Mouse (Mus musculus) embryonic facial prominence, embryonic 15.5 days (tissue): ENCODE results near the gene Cfap46. TPM values are rescaled to one million over a fixed set of nuclear protein-coding genes. Genes with fewer than 3 reads are reported as not detected.
A peak's percentile ranks its signal among the peaks of the same experiment; 100 is the strongest.

ENCODE experiments used
- ATAC-seq: fragments of 200-750 bp; cut with Nextera tagmentation; 2 replicates; pipeline ENCODE4 v1.8.0; 2017; ENCODE audit warnings: low read depth, moderate TSS enrichment; ENCODE audit not compliant: insufficient number of reproducible peaks, low FRiP score, low TSS enrichment
- H3K27ac ChIP-seq: fragments of 300-500 bp; sonication (generic); replicated peaks from 2 replicates; pipeline ENCODE4 v1.5.1; 2015; ENCODE audit warnings: mild to moderate bottlenecking, inconsistent platforms
- H3K27me3 ChIP-seq: fragments of 300-500 bp; sonication (generic); 2 replicates; pipeline ENCODE4 v1.6.1; 2015; ENCODE audit warnings: inconsistent platforms
- H3K36me3 ChIP-seq: fragments of 300-500 bp; sonication (generic); 2 replicates; pipeline ENCODE4 v1.6.1; 2015; ENCODE audit warnings: mild to moderate bottlenecking, inconsistent platforms
- H3K4me1 ChIP-seq: fragments of 300-500 bp; sonication (generic); 2 replicates; pipeline ENCODE4 v1.6.1; 2015; ENCODE audit warnings: inconsistent platforms
- H3K4me2 ChIP-seq: fragments of 300-500 bp; sonication (generic); replicated peaks from 2 replicates; pipeline ENCODE4 v1.6.1; 2015; ENCODE audit warnings: mild to moderate bottlenecking, inconsistent platforms
- H3K4me3 ChIP-seq: fragments of 300-500 bp; sonication (generic); replicated peaks from 2 replicates; pipeline ENCODE4 v1.5.1; 2015; ENCODE audit warnings: mild to moderate bottlenecking, inconsistent platforms
- H3K9ac ChIP-seq: fragments of 300-500 bp; sonication (generic); 2 replicates; pipeline ENCODE4 v1.6.1; 2015; ENCODE audit warnings: inconsistent platforms
- H3K9me3 ChIP-seq: fragments of 300-500 bp; sonication (generic); replicated peaks from 2 replicates; pipeline ENCODE4 v1.6.1; 2016; ENCODE audit warnings: inconsistent platforms
- WGBS: fragments of 180-500 bp; shearing (Covaris S2); methylation state at CpG from one replicate; pipeline ENCODE4 v1.1.7; 2015; 5-methylcytosine and 5-hydroxymethylcytosine counted together
- polyA plus RNA-seq: library from polyadenylated mRNA; unstranded; fragments of >200 nt; fragmentation: Nextera tagmentation; extraction: Ambion mirVana; gene quantifications from 2 replicates; pipeline ENCODE4 v1.2.1, GENCODE M21; 2015

Gene Cfap46
- polyA plus RNA-seq, 1 experiment from 2014 or later, result 3.7 TPM

DNA sequence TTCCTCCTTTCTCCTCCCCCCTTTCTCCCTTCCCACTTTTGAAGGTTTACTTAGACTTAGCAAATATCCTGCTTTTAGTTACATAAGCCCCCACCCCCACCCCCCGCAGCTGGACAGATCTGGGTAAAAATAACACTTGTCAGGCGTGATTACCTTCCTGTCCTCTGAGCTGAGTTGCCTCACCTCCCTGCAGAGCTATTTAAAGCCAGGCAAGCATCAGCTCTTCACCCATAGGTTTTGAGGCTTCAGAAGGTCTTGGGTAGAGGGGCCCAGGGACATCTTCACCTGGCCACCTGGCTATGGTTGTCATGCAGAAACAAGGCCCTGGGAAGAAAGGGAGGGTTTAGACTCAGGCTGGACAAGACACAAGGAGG, 20.2 kb upstream of the Cfap46 start:
- ATAC-seq, result no peak

DNA sequence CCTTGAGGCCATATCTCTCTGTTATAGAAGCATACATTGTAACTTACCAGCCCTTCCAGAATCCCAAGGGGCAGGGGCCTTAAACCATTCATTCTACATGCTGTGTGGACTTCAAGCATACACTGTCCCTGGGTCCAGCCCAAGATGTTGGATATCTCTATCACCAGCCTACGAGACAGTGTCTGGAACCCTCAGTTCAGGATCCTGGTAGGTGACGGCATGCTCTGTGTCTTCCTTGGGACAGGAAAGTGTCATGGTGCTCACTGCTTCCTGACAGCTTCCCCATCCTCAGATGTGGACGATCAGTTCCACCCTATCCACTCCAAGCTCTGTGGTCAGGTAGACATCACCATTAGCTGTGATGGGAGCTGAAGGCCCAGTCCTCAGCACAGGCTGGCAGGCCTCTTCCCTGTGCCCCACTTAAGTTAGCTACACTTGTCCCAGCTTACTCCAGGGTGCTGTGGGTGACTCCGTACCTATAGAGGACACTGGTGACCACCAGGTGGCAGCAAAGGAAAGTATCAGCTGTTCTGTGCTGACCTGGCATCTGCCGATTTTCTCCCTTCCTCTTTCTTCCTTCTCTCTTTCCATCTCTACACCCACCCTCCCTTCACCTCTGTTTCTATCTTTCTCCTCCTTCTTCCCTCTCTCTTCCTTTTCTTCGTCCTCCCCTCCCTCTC, 19.7 kb upstream of the Cfap46 start:
- H3K9me3 ChIP-seq, result no peaks in the 10 kb centered on the region
- peak; percentile 70; the same call in 1 of the 2 replicates for ATAC-seq
- 32% methylated on average over 6 of the region's 6 CpGs for WGBS

More for the DNA sequence above, 20.2 kb upstream of the Cfap46 start:
- WGBS, result 16% methylated on average over 2 of the region's 2 CpGs
- H3K4me3 ChIP-seq, result no peak overlapping the region
- no peak overlapping the region for H3K4me2 ChIP-seq
- H3K9ac ChIP-seq, result no peak overlapping the region
- no peaks in the 10 kb centered on the region for H3K9me3 ChIP-seq
- H3K27me3 ChIP-seq, result peaks cover 3% of the 10 kb centered on the region; the same call in 1 of the 2 replicates
- H3K4me1 ChIP-seq, result no peaks in the 10 kb centered on the region
- H3K36me3 ChIP-seq, result no peaks in the 10 kb centered on the region
- no peak overlapping the region for H3K27ac ChIP-seq

DNA sequence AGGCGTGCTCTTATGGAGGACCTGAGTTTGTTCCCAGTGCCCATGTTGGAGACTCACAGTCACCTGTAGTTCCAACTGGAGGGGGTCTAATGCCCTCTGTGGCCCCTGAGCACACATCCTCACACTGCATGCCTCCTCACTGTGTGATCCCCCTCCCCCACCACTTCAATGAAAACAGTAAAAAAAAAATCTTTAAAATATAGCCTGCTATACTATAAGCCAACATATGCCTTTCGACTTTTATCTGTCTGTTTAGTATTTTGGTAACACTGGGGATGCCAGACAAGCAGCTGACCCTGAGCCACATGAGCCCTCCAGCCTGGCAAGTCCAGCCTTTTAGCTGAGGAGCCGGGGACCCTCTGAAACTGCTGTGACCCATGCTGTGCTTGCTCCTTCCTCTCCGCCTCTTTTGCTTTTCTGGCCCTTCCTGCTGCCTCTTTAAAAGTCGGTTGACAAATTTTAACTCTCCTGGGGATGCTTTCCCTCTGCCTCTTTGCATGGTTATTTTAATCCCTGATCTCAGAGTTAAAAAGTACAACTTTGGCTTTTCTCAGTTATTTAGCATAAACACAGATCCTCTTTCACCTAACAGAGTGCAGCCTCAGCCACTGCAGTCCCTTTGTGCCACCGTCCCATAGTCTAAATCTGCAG, 18.2 kb upstream of the Cfap46 start:
- Histone ChIP-seq H3K27ac (no peak overlapping the region), H3K9ac (no peak overlapping the region), H3K4me1 (no peaks in the 10 kb centered on the region), H3K4me2 (no peak overlapping the region), H3K27me3 (peaks cover 3% of the 10 kb centered on the region; the same call in 1 of the 2 replicates), H3K36me3 (no peaks in the 10 kb centered on the region), H3K9me3 (no peaks in the 10 kb centered on the region), H3K4me3 (no peak overlapping the region)
- no peak for ATAC-seq
- 29% methylated on average over 6 of the region's 6 CpGs for WGBS

More for the DNA sequence above, 19.7 kb upstream of the Cfap46 start:
- Histone ChIP-seq H3K36me3 (no peaks in the 10 kb centered on the region), H3K4me2 (no peak overlapping the region), H3K9ac (no peak overlapping the region), H3K4me1 (no peaks in the 10 kb centered on the region), H3K27me3 (peaks cover 3% of the 10 kb centered on the region; the same call in 1 of the 2 replicates), H3K27ac (no peak overlapping the region), H3K4me3 (no peak overlapping the region)

DNA sequence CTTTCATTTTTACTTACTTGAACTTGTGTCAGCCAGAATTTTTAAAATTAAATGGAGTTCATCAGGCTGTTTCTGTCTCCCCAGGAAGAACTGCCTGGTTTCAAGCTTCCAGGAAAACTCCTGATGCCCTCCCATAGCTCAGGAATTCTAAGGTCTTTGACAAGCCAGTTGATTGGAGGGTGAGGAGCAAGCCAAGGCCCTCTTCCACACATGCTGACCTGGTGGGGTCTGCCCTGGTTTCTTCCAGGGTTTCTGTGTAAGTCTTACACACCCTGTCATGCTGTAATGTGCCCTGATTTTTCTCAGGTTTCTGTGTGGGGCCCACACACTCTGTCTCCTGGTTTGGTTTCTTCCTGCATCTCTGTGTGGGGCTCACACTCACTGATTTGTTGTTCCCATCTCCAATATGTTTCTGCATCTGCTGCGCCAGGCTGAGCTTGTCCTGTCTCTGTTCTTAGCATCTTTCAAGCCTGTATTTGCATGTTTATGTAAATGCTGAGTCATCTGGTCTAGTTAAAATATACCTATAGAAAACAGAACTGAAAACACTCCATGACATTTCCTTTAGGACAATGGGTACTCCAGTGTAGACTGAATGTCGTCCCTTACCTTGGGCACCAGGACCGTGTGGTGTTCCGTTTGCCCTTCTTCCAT, 9.2 kb upstream of the Cfap46 start:
- Histone ChIP-seq H3K9me3 (no peaks in the 10 kb centered on the region), H3K4me1 (no peaks in the 10 kb centered on the region), H3K27ac (no peak overlapping the region), H3K4me3 (no peak overlapping the region), H3K27me3 (no peaks in the 10 kb centered on the region), H3K36me3 (no peaks in the 10 kb centered on the region), H3K9ac (no peak overlapping the region), H3K4me2 (no peak overlapping the region)
- no peak for ATAC-seq
- 87% methylated on average over 4 of the region's 4 CpGs for WGBS

DNA sequence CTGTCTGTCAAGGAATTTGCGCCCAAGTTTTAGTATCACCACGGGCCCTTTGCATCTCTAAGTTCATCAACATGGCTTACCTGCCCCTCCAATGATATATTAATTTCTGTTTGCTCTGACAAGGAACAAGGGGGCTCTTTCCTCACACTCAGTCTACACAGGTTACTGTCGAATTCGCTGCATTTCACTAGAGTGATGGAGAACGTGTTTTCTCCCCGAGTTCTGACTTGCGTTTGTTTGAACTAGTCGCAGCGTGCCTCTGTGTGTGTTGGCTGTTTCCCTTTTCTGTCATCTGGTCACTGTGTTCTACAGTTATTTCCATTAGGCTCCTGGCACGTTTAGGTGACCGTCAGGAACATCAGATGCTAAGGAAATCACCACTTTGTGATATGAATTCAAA, 8.6 kb upstream of the Cfap46 start:
- Histone ChIP-seq H3K36me3 (no peaks in the 10 kb centered on the region), H3K9ac (no peak overlapping the region), H3K27me3 (no peaks in the 10 kb centered on the region), H3K9me3 (no peaks in the 10 kb centered on the region), H3K4me3 (no peak overlapping the region), H3K4me2 (no peak overlapping the region), H3K27ac (no peak overlapping the region), H3K4me1 (no peaks in the 10 kb centered on the region)
- 68% methylated on average over 11 of the region's 11 CpGs for WGBS
- no peak for ATAC-seq

DNA sequence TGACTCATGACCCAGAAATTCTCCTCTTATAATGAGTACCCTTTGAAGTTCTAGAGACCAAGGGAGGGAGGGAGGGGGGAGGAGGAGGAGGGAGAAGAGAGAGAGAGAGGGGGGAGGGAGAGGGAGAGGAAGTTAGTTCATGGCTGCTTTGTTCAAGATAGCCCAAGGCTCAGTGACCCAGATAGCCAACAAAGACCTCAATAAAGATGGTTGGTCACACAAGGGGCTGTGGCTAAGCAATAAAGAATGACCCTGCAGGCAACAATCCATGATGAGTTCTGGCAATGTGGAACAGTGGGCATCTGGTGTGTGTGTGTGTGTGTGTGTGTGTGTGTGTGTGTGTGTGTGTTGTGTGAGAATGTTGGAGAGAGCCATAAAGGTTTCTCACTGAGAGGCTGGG, 1.7 kb upstream of the Cfap46 start:
- ATAC-seq, result no peak
- no peaks in the 10 kb centered on the region for H3K9me3 ChIP-seq
- H3K36me3 ChIP-seq, result no peaks in the 10 kb centered on the region

DNA sequence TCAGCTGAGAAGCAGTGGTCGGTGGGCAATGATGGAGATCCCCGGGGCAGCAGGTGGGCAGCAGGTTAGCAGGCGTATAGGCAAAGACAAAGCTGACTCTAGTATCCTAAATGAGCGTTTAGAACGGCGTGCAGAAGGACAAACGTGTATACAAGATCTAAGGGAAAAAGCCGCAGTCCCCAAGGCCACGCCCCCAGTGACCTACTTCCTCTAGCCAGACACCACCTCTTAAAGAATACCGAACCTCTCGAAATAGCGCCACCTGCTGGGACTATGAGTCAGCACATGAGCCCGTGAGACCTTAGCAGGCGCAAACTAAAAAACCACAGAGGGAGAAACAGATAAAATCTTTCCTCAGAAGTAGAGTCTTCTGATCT, 924 bp upstream of the Cfap46 start:
- peak overlapping the region; percentile 56 for H3K4me3 ChIP-seq
- peak overlapping the region; percentile 89 for H3K4me2 ChIP-seq
- under 1% methylated on average over 14 of the region's 14 CpGs for WGBS
- H3K4me1 ChIP-seq, result peaks cover 10% of the 10 kb centered on the region; the same call in 1 of the 2 replicates
- no peaks in the 10 kb centered on the region for H3K9me3 ChIP-seq
- peak overlapping the region; percentile 39; the same call in 1 of the 2 replicates for H3K9ac ChIP-seq
- 0 out of 2 replicates have a peak, but pooled peaks cover 4% of the 10 kb centered on the region for H3K27me3 ChIP-seq
- no peaks in the 10 kb centered on the region for H3K36me3 ChIP-seq
- H3K27ac ChIP-seq, result peak overlapping the region; percentile 28; the same call in 1 of the 2 replicates
- peak; percentile 82 for ATAC-seq

More for the DNA sequence above, 1.7 kb upstream of the Cfap46 start:
- H3K4me1 ChIP-seq, result peaks cover 10% of the 10 kb centered on the region; the same call in 1 of the 2 replicates
- no peak overlapping the region for H3K4me3 ChIP-seq
- no peak overlapping the region for H3K9ac ChIP-seq
- no peak overlapping the region for H3K4me2 ChIP-seq
- no peak overlapping the region for H3K27ac ChIP-seq
- 0 out of 2 replicates have a peak, but pooled peaks cover 4% of the 10 kb centered on the region for H3K27me3 ChIP-seq

DNA sequence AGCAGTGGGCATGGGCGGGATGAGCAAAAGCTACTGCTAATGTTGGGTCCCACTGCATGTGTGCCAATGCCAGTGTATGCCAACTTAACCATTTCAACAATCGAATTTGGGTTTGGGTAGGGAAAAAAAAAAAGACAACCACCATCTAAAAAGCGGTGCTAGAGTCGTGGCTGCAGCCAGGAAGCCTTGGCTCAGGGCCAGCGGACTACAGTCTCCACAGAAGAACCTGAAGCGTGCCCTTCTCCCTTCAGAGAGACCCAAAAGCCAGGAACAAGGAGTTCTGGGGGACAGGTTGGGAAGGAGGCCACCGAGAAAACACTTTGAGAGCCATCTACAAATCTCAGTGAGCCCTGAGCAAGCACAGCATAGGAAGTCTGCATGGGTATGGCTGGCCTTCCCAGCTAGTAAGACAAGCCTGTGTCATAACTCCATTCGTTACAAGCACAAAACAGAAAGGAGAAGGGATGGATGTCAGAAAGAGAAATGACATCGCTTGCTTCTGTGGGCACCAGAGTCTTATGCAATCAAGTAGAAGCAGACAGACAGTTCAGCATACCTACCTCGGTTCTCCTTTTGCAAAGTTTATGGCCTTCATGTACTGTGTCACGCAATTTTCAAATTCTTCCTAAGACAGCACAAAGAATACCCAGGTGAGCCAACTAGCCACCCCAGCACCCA, 1.6 kb downstream of the Cfap46 start:
- Histone ChIP-seq H3K4me2 (no peak overlapping the region), H3K4me3 (no peak overlapping the region), H3K36me3 (no peaks in the 10 kb centered on the region), H3K27me3 (0 out of 2 replicates have a peak, but pooled peaks cover 4% of the 10 kb centered on the region), H3K9me3 (no peaks in the 10 kb centered on the region), H3K27ac (no peak overlapping the region), H3K9ac (no peak overlapping the region), H3K4me1 (peaks cover 10% of the 10 kb centered on the region; the same call in 1 of the 2 replicates)
- 75% methylated on average over 11 of the region's 11 CpGs for WGBS
- ATAC-seq, result no peak

DNA sequence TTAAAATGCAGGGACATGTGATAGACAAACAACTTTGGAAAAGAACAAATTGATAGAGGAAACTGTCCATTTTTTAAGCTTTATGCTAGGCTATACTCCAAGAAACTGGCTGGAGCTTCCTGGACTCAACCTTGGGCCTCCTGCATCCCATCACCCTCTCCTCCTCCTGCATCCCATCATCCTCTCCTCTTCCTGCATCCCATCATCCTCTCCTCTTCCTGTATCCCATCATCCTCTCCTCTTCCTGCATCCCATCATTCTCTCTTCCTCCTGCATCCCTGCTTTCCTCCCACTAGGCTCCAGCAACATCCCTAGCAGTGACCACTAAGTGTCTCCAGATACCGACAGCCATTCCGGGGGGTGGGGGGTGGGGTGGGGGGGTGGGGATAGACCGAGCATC, 7.2 kb downstream of the Cfap46 start:
- no peaks in the 10 kb centered on the region for H3K4me1 ChIP-seq
- H3K4me2 ChIP-seq, result no peak overlapping the region
- H3K4me3 ChIP-seq, result no peak overlapping the region
- 0 out of 2 replicates have a peak, but pooled peaks cover 4% of the 10 kb centered on the region for H3K27me3 ChIP-seq
- no peak overlapping the region for H3K27ac ChIP-seq
- H3K9ac ChIP-seq, result no peak overlapping the region
- no peaks in the 10 kb centered on the region for H3K9me3 ChIP-seq
- ATAC-seq, result no peak
- H3K36me3 ChIP-seq, result no peaks in the 10 kb centered on the region
- 66% methylated on average over 3 of the region's 3 CpGs for WGBS

DNA sequence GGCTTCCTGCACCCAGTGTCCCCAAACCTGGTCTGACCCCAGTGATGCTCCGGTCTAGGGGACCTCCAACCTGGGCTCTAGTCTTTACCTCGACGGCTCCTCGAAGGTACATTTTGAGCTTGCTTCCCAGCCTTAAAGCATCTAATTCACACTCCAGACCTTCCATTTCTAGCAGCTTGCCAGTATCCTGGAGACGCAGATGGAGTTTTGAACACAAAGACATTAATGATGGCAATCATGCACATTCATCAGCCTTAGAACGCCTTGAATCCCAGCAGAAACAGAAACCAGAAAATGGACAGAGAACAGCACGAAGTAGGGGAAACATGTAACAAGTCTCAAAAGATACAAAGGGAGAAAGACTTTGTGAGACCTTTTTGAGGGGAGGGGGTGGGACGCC, 16.7 kb downstream of the Cfap46 start:
- WGBS, result 82% methylated on average over 8 of the region's 8 CpGs
- no peak overlapping the region for H3K27ac ChIP-seq
- H3K4me2 ChIP-seq, result no peak overlapping the region
- no peak overlapping the region for H3K9ac ChIP-seq
- H3K9me3 ChIP-seq, result no peaks in the 10 kb centered on the region
- no peak overlapping the region for H3K4me3 ChIP-seq
- no peaks in the 10 kb centered on the region; the same call in 1 of the 2 replicates for H3K27me3 ChIP-seq
- H3K4me1 ChIP-seq, result no peaks in the 10 kb centered on the region
- no peaks in the 10 kb centered on the region for H3K36me3 ChIP-seq
- ATAC-seq, result no peak

DNA sequence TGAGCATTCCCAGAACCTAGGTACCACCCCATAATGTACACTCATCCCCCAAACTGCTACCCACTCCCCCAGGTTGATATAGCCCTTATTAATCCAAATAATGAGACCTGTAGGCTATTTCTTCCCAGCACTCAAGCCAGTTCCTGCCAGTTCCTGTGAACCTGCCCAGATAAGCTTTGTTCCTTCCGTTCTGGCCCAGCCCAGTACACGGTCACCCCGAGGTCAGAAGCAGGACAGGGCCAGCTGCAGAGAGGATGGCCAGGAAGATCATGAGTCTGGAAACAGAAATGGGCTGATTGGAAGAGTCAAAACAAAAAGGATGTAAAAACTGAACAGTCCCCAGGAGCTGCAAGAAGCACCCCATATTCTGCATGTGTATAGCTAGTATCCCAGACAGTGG, 20.3 kb downstream of the Cfap46 start:
- Histone ChIP-seq H3K4me2 (no peak overlapping the region), H3K4me1 (no peaks in the 10 kb centered on the region), H3K36me3 (no peaks in the 10 kb centered on the region), H3K9me3 (no peaks in the 10 kb centered on the region), H3K4me3 (no peak overlapping the region), H3K27me3 (no peaks in the 10 kb centered on the region; the same call in 1 of the 2 replicates), H3K9ac (no peak overlapping the region), H3K27ac (no peak overlapping the region)
- ATAC-seq, result no peak
- WGBS, result 65% methylated on average over 3 of the region's 3 CpGs
